Mouse (Mus musculus) cerebellum, adult 2 months (tissue): ENCODE measurements around the gene Col7a1. TPM values are rescaled to one million over a fixed set of nuclear protein-coding genes. Genes with fewer than 3 reads are reported as not detected.

Experiments
- DNase-seq, 2 experiments: peaks; one replicate each; pipeline ENCODE4 v3.0.0; 2021
- H3K27ac ChIP-seq: fragments of 200-500 bp; 2 replicates; pipeline ENCODE4 v1.5.1; 2012; ENCODE audit warnings: low read length, control low read depth, inconsistent platforms; ENCODE audit not compliant: insufficient read depth
- H3K27me3 ChIP-seq: fragments of 200-500 bp; 2 replicates; pipeline ENCODE4 v1.6.1; 2012; ENCODE audit warnings: inconsistent platforms, mild to moderate bottlenecking, low read length, moderate library complexity; ENCODE audit not compliant: control insufficient read depth, insufficient read depth
- H3K4me1 ChIP-seq: fragments of 200-500 bp; 2 replicates; pipeline ENCODE4 v1.6.1; 2011; ENCODE audit warnings: low read length; ENCODE audit not compliant: control insufficient read depth, insufficient read depth
- H3K4me3 ChIP-seq: fragments of 200-500 bp; replicated peaks from 2 replicates; pipeline ENCODE3; 2011; ENCODE audit warnings: mild to moderate bottlenecking, low read depth, low read length, control low read depth; ENCODE audit not compliant: insufficient read depth
- CTCF ChIP-seq: fragments of 200-500 bp; IDR thresholded peaks from 2 replicates; pipeline ENCODE4 v1.5.1; 2011; ENCODE audit warnings: low read depth, mild to moderate bottlenecking, control low read depth, low read length, moderate library complexity, borderline replicate concordance; ENCODE audit not compliant: insufficient read depth
- POLR2A ChIP-seq: fragments of 200-500 bp; IDR thresholded peaks from 2 replicates; pipeline ENCODE4 v1.6.1; 2011; ENCODE audit warnings: low read length, control low read depth, borderline replicate concordance; ENCODE audit not compliant: insufficient read depth
- WGBS: fragments of 180-500 bp; shearing (Covaris S2); methylation state at CpG from one replicate; pipeline ENCODE4 v1.1.7; 2018; 5-methylcytosine and 5-hydroxymethylcytosine counted together
- polyA plus RNA-seq: library from polyadenylated mRNA; depleted of rRNA; stranded (reverse); fragments of >200 nt; gene quantifications from 2 replicates; pipeline ENCODE4 v1.2.3, GENCODE M21; 2012

Gene Col7a1
- polyA plus RNA-seq, 1 experiment, result 11.3 TPM

GRCm38 (mm10) chr9:108936418-108937364 is 16.7 kb upstream of the Col7a1 start, which contains the start of gene Uqcrc1:
Gene Uqcrc1, plus strand, starts transcription at chr9:108936633.
- peak; percentile 97 for DNase-seq
- Histone ChIP-seq H3K4me1 (peaks cover 7% of the 10 kb centered on the region), H3K27ac (peak within 1 kb of the TSS; percentile 86), H3K27me3 (no peaks in the 10 kb centered on the region), H3K4me3 (peak within 1 kb of the TSS; percentile 93)
- WGBS, result under 1% methylated on average over 58 of the region's 58 CpGs
- TF ChIP-seq POLR2A, result peak; percentile 96
- TF ChIP-seq CTCF, result peak; percentile 84

GRCm38 (mm10) chr9:108945111-108945510 is 8.3 kb upstream of the Col7a1 start:
- H3K4me3 ChIP-seq, result no peak overlapping the region
- no peak for TF ChIP-seq POLR2A
- no peak for TF ChIP-seq CTCF
- 77% methylated on average over 9 of the region's 9 CpGs for WGBS
- DNase-seq, result no peak
- peaks cover 25% of the 10 kb centered on the region for H3K4me1 ChIP-seq
- H3K27me3 ChIP-seq, result no peaks in the 10 kb centered on the region
- H3K27ac ChIP-seq, result no peak overlapping the region

DNA sequence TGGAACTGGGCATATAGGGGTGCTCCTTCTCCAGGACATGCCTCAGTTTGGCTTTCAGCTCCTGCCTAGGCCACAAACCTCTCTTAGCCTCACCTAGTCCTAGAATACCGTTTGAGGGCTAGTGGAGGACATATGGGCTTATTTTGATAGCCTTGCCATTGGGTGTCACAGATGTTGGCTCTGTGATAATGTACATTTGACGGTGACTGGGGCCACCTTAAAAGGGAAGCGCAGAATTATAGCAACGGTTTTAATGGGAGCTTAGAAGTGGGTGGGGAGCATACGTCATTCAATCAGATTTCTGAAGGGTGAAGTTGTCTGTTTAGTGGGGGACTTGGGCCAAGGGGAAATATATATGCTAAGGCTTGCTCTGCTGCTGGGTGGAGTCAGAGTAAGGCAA is 7.8 kb upstream of the Col7a1 start:
- Histone ChIP-seq H3K27ac (no peak overlapping the region), H3K4me1 (peaks cover 29% of the 10 kb centered on the region), H3K4me3 (no peak overlapping the region), H3K27me3 (no peaks in the 10 kb centered on the region)
- 82% methylated on average over 5 of the region's 5 CpGs for WGBS
- DNase-seq, result no peak
- TF ChIP-seq CTCF (no peak), POLR2A (no peak)

- Histone ChIP-seq H3K27me3 (no peaks in the 10 kb centered on the region), H3K27ac (peak overlapping the region; percentile 25), H3K4me3 (no peak overlapping the region), H3K4me1 (peaks cover 24% of the 10 kb centered on the region)
- peak; percentile 60 to 62 for DNase-seq
- TF ChIP-seq CTCF, result no peak
- no peak for TF ChIP-seq POLR2A
- WGBS, result 44% methylated on average over 13 of the region's 13 CpGs
Observed at GRCm38 (mm10) chr9:108949231-108949966, 4.0 kb upstream of the Col7a1 start.

DNA sequence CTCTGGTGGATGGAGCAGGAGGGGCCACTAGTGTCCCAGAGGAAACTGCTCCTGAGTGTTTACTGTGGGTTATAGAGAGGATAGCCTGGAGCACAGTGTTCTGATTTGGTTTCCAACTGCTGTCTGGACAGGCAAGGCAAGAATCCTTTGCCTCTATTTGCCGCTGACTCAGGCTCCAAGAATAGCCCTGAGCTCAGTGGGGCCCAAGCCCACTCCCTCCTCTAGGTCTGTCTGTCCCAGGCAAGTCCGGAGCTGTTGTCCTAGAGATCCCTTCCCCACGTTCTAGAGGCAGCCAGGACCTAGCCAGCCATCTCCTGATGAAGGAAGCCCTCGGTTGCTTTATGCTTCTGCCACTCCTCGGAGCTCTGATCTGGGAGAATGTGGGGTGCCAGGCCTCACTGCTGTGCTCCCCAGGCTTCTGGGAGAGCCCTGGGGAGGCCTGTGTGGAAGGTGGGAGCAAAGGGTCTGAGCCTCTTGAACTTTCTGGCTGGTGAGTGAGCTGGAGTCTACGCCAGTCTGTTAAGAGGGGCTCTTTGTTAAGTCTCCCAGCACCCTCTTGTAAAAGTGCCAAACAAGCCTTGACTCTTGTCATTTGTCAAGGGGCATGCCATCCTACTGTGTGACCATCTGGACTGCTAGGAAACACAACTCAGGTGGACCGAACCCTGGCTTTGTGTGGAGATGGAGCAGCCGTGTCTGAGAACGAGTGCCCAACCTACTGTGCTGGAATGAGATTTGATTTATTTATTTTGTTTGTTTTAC is 3.2 kb upstream of the Col7a1 start:
- Histone ChIP-seq H3K27me3 (no peaks in the 10 kb centered on the region), H3K4me1 (peaks cover 26% of the 10 kb centered on the region), H3K27ac (peak overlapping the region; percentile 25), H3K4me3 (no peak overlapping the region)
- TF ChIP-seq CTCF, result no peak
- TF ChIP-seq POLR2A, result no peak
- DNase-seq, result peak; percentile 54 to 61
- 21% methylated on average over 9 of the region's 9 CpGs for WGBS

DNA sequence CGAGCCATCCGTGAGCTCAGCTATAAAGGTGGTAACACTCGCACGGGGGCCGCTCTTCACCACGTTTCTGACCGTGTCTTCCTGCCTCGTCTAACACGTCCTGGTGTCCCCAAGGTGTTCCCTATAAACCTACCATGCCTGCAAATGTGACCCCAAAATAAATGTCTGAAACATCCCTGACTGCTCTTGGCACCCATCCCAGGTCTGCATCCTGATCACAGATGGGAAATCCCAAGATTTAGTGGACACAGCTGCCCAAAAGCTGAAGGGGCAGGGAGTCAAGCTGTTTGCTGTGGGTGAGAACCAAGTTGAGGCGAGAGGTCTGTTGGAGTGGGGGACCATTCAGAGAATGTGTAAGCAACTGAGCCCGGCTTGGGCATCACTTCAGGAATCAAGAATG is 1.9 kb downstream of the Col7a1 start:
- TF ChIP-seq CTCF (no peak), POLR2A (no peak)
- Histone ChIP-seq H3K4me1 (peaks cover 16% of the 10 kb centered on the region), H3K4me3 (no peak overlapping the region), H3K27me3 (no peaks in the 10 kb centered on the region), H3K27ac (no peak overlapping the region)
- WGBS, result 73% methylated on average over 11 of the region's 11 CpGs
- peak in 1 of 2 experiments; percentile 25 for DNase-seq

DNA sequence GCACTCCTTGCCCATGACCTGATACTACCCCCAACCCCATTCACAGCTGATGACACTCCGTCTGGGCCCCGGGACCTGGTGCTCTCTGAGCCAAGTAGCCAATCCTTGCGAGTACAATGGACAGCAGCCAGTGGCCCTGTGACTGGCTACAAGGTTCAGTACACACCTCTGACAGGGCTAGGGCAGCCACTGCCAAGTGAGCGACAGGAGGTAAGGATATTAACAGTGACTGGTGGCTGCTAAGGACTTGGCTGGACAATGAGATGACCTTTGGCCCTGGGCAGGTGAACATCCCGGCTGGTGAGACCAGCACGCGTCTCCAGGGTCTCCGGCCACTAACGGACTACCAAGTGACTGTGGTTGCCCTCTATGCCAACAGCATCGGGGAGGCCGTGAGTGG is 2.5 kb downstream of the Col7a1 start:
- Histone ChIP-seq H3K27me3 (no peaks in the 10 kb centered on the region), H3K4me3 (no peak overlapping the region), H3K27ac (no peak overlapping the region), H3K4me1 (peaks cover 13% of the 10 kb centered on the region)
- WGBS, result 66% methylated on average over 11 of the region's 11 CpGs
- DNase-seq, result no peak
- TF ChIP-seq CTCF, result no peak
- no peak for TF ChIP-seq POLR2A
